ENCODE assay signal across 20 mouse cellular contexts in genomic region chr8:91375054-91375938, GRCm38 (mm10).
DNase-seq lines count a peak whose midpoint lies in the region; ATAC-seq and TF ChIP-seq lines count a peak whose summit lies in the region.
"Had no signal": no experiment of that assay in that cellular context is flagged by ENCODE, and none has a peak within 500 bp of the region (broad histone marks: within the 10 kb centered on the region; RNA-seq: fewer than 3 reads in every experiment).

No protein-coding gene starts in this region.

- H3K36me3 ChIP-seq in kidney, postnatal 0 days (ENCODE audit: insufficient read depth, low read length) = no peaks in the 10 kb centered on the region
- H3K36me3 ChIP-seq in embryonic facial prominence, embryonic 14.5 days (ENCODE audit: control insufficient read depth, insufficient read depth, low read length) = no peaks in the 10 kb centered on the region
- H3K36me3 ChIP-seq: limb, embryonic 13.5 days; neural tube, embryonic 15.5 days had no signal

- no peak overlapping the region for H3K4me3 ChIP-seq in gastrocnemius, adult 2 months
- H3K4me3 ChIP-seq in kidney, postnatal 0 days (replicated peaks; ENCODE audit: low read depth, low read length) = no peak overlapping the region
- no peak overlapping the region for H3K4me3 ChIP-seq in embryonic facial prominence, embryonic 14.5 days (ENCODE audit: low read depth, low read length)
- H3K4me3 ChIP-seq: heart, adult 2 months; limb, embryonic 13.5 days; neural tube, embryonic 15.5 days had no signal

- no peak overlapping the region for H3K9ac ChIP-seq in kidney, postnatal 0 days (ENCODE audit: low read depth, low read length)
- H3K9ac ChIP-seq in embryonic facial prominence, embryonic 14.5 days (ENCODE audit: low read depth, low read length) = no peak overlapping the region; the same call in 1 of the 2 replicates
- H3K9ac ChIP-seq: forebrain, postnatal 0 days; limb, embryonic 13.5 days; neural tube, embryonic 15.5 days had no signal

- no peaks in the 10 kb centered on the region; the same call in 1 of the 2 replicates for H3K27me3 ChIP-seq in kidney, postnatal 0 days (ENCODE audit: insufficient read depth, low read length)
- H3K27me3 ChIP-seq in embryonic facial prominence, embryonic 14.5 days (replicated peaks; ENCODE audit: control insufficient read depth, insufficient read depth, low read length) = no peaks in the 10 kb centered on the region
- H3K27me3 ChIP-seq: megakaryocyte, embryonic 14.5 days had no signal

- WGBS in kidney, postnatal 0 days = 51% methylated on average over 20 of the region's 20 CpGs
- 35% methylated on average over 20 of the region's 20 CpGs for WGBS in embryonic facial prominence, embryonic 14.5 days

- TF ChIP-seq CTCF in gastrocnemius, adult 2 months (IDR thresholded peaks at IDR 0.05) = no peak
- TF ChIP-seq CTCF in kidney, postnatal 0 days (IDR thresholded peaks at IDR 0.05; ENCODE audit: low read depth) = no peak

- H3K4me1 ChIP-seq in kidney, postnatal 0 days (replicated peaks; ENCODE audit: insufficient read depth, low read length) = peaks cover 29% of the 10 kb centered on the region
- peaks cover 69% of the 10 kb centered on the region for H3K4me1 ChIP-seq in embryonic facial prominence, embryonic 14.5 days (ENCODE audit: control insufficient read depth, insufficient read depth, low read length)

- DNase-seq in gastrocnemius, adult 2 months = no peak
- DNase-seq in gastrocnemius, postnatal 10 days = no peak
- DNase-seq in kidney, postnatal 0 days (ENCODE audit: low spot score) = peak; percentile 29
- DNase-seq in kidney, adult 18-20 months = no peak
- peak; percentile 60 for DNase-seq in embryo, embryonic 10 days (ENCODE audit: low spot score)
- DNase-seq in embryonic facial prominence, embryonic 14.5 days (ENCODE audit: low spot score) = no peak
- no peak for DNase-seq in layer of hippocampus, adult 8-10 months (ENCODE audit: low spot score in 2 of 2)
- DNase-seq in layer of hippocampus, postnatal 36 days = no peak
- DNase-seq: adrenal gland, adult 2 months; cerebellum, adult 18-20 months; cerebellum, postnatal 36 days; forebrain, postnatal 0 days; heart, adult 2 months; heart, postnatal 14 days; lung, postnatal 10 days; right cerebral cortex, postnatal 4 days; thymus, postnatal 36 days had no signal

- H3K9me3 ChIP-seq in kidney, postnatal 0 days (replicated peaks; ENCODE audit: low read length) = no peaks in the 10 kb centered on the region
- H3K9me3 ChIP-seq in embryonic facial prominence, embryonic 14.5 days (ENCODE audit: control insufficient read depth, low read length) = no peaks in the 10 kb centered on the region
- H3K9me3 ChIP-seq: limb, embryonic 13.5 days; megakaryocyte, embryonic 14.5 days; neural tube, embryonic 15.5 days had no signal

- H3K4me2 ChIP-seq in kidney, postnatal 0 days (ENCODE audit: low read length) = no peak overlapping the region
- H3K4me2 ChIP-seq in embryonic facial prominence, embryonic 14.5 days (ENCODE audit: low read depth, low read length) = no peak overlapping the region
- H3K4me2 ChIP-seq: neural tube, embryonic 15.5 days had no signal

- intact Hi-C loops in gastrocnemius, adult 2 months (cut with DNase I) = loop anchor here (5.0 kb wide), 3 partner anchors 177 to 1237 kb away; no protein-coding TSS in a partner anchor

- peak overlapping the region; percentile 66; the same call in 1 of the 2 replicates for H3K27ac ChIP-seq in gastrocnemius, adult 2 months
- H3K27ac ChIP-seq in kidney, postnatal 0 days = no peak overlapping the region
- peak overlapping the region; percentile 35 for H3K27ac ChIP-seq in embryonic facial prominence, embryonic 14.5 days (replicated peaks; ENCODE audit: low read depth, low read length)
- H3K27ac ChIP-seq: heart, adult 2 months; limb, embryonic 13.5 days; neural tube, embryonic 15.5 days had no signal

- no peak for ATAC-seq in kidney, postnatal 0 days (replicated peaks; ENCODE audit: low FRiP score, low read depth)
- no peak; the same call in 1 of the 2 replicates for ATAC-seq in embryonic facial prominence, embryonic 14.5 days (ENCODE audit: low read depth)
- ATAC-seq: forebrain, postnatal 0 days had no signal

Comparison
In these comparisons a context has a peak if more than half of its experiments do, and no peak if none do; other contexts are left out.
1. DNase-seq: peak in kidney, postnatal 0 days (single experiment) and embryo, embryonic 10 days (single experiment); none in gastrocnemius, adult 2 months (single experiment), gastrocnemius, postnatal 10 days (single experiment), kidney, adult 18-20 months (single experiment), embryonic facial prominence, embryonic 14.5 days (single experiment), layer of hippocampus, adult 8-10 months (0 of 2) and layer of hippocampus, postnatal 36 days (0 of 2).